Mouse (Mus musculus) induced T-regulatory cell, adult 2 months (primary cell): ENCODE data around the gene Slc9a1.

Experiments
- DNase-seq: peaks from one replicate; pipeline ENCODE4 v3.0.0-alpha.2; 2012; ENCODE audit warnings: low read depth

Gene Slc9a1

DNA sequence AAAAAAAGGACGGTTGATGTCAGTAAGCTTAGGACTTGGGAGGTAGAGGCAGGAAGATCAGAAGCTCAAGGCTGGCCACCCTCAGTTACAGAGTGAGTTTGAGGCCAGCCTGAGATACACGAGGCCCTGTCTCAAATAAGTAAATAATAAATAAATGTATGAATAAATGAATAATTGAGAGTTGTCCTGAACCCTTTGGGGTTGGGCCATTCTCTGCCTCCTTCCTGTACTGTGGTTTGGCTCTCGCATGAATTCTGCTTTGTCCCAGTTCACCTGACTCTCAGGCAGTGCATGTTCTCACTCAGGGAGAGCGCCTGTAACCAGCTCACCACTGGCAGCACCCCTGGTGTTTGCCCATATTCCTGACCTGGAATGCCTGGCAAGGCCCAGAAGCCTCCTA, 4.5 kb downstream of the Slc9a1 start:
- no peak for DNase-seq

DNA sequence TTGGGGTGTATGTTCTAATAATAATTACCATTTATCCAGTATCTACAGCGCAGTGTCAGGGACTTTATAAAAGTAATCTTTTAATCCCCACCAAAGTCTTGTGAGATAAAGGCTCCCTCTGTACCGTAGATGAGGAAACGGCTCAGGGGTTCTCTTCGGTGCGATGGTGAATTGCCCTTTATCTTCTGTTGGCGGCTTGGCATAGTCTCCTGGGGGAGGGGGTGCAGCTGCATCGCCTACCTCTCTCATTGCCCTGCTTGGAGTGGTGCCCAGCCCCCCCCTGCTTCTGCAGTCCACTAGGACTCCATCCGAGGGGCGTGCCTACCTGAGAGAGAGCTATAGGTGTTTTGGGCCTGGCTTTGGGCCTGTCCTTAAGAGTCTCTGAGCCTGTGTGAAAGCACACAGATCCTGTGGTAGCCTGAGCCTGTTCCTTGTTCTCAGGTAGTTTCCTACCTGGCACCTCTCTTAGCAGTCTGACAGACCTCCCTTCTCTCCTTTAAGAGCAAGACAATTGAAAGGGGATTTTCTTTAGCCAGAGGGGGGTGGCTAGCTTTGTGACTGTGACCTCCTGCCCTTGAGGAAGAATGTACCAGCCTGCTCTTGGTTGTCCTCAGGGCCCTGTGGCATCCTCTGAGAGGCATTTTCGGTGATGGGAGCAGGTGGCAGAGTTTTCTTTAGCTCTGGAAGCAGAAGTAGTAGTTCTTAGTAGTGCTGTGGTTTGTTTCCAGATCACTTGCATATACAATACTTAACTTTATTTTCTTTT, 6.5 kb downstream of the Slc9a1 start:
- DNase-seq = no peak

- no peak for DNase-seq
Observed at GRCm38 (mm10) chr4:133378236-133379045, 8.9 kb downstream of the Slc9a1 start.

DNA sequence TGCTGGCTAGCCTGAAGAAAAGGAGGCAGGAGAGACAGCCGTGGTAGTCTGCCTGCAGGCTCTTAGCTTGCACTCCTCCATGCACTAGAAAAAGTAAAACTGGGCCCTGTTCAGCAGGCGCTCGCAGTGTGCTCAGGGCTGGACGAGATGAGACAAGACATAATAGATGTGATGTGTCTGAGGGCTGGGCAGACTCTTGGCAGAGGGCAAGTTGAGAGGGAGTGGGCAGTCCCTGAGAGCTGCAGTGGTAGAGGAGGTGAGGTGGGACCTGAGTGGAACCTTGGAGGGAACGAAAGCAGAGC, 9.5 kb downstream of the Slc9a1 start:
- DNase-seq = no peak

DNA sequence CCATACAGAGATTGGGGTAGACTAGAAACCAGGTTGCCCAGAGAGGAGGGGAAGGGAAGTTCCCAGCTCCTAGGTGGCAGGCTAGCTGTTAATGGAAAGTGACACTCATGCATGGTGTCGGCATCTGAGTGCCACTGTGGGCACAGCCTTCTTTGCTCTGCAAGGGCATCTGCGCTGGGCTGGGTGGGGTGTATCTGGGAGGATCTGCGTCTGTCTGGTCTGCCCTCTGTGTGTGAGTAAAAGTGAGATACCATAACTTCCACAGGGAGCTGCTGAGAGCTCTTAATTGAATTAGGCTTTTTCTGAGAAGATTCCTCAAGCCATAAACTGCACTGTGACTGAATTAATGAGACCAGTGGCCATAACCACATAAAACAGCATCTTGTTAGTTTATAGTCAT, 10.4 kb downstream of the Slc9a1 start:
- no peak for DNase-seq

GRCm38 (mm10) chr4:133380532-133380931, 11.0 kb downstream of the Slc9a1 start:
- no peak for DNase-seq

GRCm38 (mm10) chr4:133381141-133381540, 11.6 kb downstream of the Slc9a1 start:
- no peak for DNase-seq

DNA sequence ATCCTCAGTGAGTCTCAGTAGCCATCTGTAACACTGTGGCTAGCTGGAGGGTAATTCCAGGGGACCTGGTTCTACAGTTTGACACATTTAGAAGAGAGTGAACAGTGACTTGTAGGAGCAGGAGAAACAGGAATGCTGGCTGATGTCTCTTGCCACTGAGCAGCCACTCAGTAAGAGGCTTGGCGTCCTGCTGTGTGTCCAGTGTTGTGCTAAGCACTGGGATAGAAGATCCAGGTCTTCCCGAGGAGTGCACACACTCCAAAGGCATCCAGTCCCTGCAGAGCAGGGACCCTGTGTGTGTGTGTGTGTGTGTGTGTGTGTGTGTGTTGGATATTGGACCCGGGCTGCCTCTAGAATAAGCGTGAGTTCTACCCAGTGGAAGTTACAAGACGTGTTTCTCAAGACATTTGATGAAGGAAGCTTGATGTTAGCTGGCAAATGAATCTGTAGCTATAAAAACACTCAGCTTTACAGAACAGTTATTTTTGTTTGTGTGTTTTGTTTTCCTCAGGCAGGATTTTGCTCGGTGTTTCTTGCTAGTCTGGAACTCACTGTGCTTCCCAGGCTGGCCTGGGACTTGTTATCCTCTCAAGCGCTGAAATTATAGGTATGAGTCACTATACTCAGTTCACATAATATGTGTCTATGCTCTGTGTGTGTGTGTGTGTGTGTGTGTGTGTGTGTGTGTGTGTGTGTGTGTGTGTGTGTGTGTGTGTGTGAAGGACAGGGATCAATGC, 16.7 kb downstream of the Slc9a1 start:
- DNase-seq = no peak

DNA sequence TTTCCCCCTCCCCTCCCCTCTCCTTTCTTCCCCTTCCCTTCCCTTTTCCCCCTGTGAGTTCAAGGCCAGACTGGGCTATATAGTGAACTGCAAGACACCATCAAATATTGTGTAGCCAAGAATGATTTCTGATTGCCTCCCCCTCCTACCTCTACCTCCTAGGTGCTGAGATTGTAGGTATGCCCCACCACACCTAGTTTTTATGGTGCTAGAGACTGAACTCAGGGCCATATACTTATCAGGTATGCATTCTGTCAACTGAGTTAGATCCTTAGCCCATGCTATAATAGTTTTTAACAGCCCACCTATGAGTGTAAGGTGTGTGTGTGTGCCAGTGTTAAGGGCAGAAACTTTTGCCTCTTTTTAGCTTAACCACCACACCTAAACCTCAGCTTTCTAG, 17.5 kb downstream of the Slc9a1 start:
- no peak for DNase-seq

DNA sequence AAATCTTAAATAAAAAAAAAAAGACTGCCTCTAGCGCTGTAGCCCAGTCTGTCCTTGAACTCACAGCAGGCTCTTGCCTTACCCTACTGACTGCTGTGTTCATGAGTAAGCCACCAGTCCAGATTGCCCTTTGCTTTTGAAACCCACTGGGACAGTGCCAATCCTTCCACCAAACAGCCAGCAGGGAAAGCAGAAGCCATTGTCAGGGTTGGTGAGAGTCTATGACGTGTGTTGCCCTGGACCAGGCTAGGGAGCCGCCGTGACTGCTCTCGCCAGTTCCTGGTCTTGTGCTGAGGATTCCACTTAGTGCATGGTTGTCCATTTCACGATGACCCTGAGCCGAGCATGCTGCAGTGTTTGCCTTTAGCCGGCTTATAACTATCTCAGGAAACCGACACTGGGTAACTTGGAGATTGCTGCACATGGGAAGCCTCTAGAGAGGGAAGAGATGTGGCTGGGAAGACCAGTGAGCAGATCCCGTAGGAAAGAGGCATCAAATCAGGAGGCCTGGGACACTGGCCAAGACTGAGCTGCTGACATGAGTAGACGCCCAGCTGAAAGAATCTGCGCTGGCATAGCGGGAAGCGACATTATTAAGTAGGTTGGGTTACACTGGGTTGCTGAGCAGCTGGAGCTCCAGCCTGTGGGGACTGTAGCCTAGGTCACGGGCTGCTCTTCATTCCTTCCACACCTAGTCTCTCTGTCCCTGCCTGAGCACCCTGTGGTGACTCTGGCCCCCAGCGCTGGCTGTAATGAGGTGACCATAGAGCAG, 19.5 kb downstream of the Slc9a1 start:
- no peak for DNase-seq

- DNase-seq = no peak
Observed at GRCm38 (mm10) chr4:133390042-133390441, 20.5 kb downstream of the Slc9a1 start.

DNA sequence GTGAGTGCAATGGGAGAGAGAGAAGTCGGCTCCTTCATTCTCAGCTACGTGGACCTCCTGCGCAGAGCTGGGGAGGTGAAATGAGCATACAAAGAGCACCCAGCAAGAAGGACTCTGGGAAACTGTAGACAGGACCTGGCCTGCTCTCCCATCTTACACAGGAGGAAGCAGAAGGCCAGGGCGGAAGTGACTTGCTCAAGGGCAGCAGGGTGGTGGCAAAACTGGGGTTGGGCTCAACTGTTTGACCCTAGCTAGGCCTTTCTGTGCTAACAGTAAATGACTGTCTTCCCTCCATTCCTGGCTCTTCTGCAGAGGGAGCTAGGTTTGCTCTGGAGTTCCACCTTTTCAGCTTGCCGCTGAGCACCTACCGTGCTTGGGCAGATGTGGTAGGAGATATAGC, 21.1 kb downstream of the Slc9a1 start:
- no peak for DNase-seq

DNA sequence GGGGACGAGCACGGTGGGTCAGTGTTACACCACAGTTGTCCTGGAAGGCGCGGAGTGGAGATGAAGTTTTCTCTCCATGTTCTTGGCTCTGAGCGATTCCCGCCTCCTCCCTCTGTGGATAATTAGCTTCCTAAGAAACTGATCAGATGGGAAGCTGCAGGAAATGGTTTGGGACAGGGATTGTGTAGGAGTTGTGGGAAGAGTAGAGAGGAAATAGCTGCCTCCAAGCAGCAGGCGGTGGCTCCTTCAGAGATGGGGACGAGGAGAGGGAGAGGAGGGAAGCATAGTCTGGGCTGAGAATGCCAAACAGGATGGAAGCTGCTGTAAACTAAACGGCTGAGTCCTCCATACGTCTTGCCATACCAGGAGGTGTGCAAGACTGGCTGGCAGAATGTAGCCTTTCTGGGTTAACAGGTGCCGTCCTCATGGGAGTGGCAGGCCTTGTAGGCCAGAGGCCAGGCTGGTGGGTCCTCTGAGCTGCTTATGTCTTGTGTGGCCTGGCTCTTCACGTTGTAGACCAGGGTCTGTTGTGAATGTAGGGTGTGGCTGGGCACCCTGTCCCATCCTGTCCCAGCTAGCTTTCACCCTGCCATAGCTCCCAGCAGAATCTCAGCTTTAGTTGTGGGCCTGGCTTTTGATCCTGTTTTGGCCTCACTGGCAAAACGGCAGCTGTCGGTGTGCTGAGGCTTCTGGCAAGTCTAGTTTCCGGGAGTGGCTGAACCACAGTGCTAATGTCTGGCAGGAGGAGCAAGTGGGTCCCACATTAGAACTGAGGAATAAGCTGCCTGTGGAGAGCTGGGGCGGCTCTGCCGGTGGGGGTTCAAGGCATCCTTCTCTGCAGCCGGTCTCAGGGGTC, 21.9 kb downstream of the Slc9a1 start:
- no peak for DNase-seq

DNA sequence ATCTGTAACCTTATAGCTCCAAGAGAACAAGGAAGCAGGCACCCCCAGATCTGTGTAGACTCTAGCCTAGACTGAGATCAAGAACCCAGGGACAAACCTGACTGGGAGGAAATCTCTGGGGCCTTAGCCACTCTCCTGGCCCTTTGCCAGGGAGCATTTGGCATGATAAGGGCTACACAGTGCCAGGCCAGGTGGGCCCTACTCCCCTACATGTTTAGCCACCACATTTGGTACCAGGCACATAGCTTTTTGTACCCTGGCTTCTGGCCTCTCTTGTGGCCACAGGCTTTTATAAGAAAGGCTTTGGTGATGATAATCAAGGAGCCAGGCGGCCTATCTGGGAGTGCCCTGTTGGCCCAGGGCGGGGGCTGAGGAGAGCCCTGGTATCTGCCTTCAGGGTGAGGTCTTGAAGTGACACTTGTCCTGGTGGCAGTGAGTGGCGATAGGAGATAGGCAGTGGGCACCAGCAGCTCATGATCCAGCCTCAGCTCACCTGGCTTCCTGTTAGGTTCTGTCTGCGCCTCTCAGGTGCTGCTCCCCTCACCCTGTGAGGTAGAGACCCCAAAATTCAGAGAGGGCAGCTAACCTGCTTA, 25.6 kb downstream of the Slc9a1 start:
- no peak for DNase-seq

GRCm38 (mm10) chr4:133396079-133396478, 26.6 kb downstream of the Slc9a1 start:
- no peak for DNase-seq

DNA sequence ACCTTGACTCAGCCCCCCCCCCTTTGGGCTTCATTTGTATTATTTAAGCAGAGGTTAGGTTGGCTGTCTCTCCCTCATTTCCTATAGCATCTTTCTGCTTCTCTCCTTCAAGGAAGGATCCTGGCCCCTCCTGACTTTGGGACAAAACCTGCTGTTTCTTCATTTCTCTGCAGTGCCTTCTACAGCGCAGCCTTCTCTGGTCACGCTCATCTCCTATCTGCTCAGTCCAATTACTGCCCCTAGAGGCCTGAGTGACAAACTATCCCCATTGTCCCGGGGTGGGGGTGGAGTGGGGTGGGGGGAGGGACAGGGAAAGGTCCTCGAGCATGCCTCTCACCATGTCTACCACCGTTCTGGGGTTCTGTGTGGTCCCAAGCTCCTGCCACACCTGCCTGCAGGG, 27.8 kb downstream of the Slc9a1 start:
- DNase-seq = no peak

DNA sequence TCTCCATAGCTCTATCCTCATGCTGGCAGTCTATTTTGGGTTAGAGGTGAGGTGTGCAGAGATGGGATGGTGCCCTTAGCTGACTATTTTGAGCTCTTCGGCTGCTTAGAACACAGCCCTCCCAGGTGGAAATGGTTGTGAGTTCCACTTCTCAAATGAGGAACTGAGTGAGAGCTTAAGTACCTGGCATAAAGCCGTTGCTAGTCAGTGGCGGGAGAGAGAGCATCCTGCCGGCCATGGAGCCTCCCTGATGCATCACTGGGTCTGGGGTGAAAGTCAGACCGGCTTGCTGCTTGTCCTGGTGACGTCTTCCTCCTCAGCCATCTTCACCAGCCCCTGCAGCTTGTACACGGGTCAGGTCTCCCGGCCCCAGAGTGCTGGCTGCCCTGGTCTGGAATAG, 28.5 kb downstream of the Slc9a1 start:
- DNase-seq = no peak

- peak; percentile 64 for DNase-seq
Observed at GRCm38 (mm10) chr4:133398619-133399018, 29.1 kb downstream of the Slc9a1 start.

- DNase-seq = peak; percentile 73
Observed at GRCm38 (mm10) chr4:133399509-133399908, 30.0 kb downstream of the Slc9a1 start.

DNA sequence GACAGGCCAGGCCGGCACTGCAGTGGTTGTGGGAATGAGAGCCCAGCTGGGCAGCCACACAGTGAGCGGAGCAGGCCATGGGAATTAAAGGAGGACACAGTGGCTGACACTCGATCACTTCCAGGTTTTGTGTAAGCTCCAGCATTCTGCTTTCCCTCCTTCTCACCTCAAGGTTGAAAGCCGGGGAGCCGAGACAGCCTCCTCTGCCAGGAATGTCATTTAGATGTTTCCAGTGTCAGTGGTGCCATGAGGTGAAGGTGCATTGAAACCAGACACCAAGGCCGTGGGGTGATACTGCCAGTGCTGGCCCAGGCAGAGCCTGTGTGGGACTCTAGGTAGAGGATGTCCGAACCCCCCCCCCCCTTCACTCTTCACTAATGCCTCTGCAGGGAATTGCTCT, 30.6 kb downstream of the Slc9a1 start:
- DNase-seq = no peak

- DNase-seq = peak; percentile 36
Observed at GRCm38 (mm10) chr4:133402011-133402410, 32.5 kb downstream of the Slc9a1 start.
